Mouse (Mus musculus) embryonic facial prominence, embryonic 10.5 days (tissue): Measurements from ENCODE around the gene Cyp2w1. TPM values are rescaled to one million over a fixed set of nuclear protein-coding genes. Genes with fewer than 3 reads are reported as not detected.
A peak's percentile ranks its signal among the peaks of the same experiment; 100 is the strongest.
"Not testable (repeated sequence)": the region's sequence is repeated elsewhere in the genome, so short reads cannot be mapped to it uniquely, and the experiment has no call there.

ENCODE experiments used
- DNase-seq: peaks from one replicate; pipeline ENCODE4 v3.0.0-alpha.2; 2017; ENCODE audit warnings: low spot score
- H3K27ac ChIP-seq: fragments of 300-500 bp; sonication (generic); replicated peaks from 2 replicates; pipeline ENCODE4 v1.5.1; 2016; ENCODE audit warnings: mild to moderate bottlenecking
- H3K27me3 ChIP-seq: fragments of 300-500 bp; sonication (generic); replicated peaks from 2 replicates; pipeline ENCODE4 v1.6.1; 2016; ENCODE audit warnings: low read depth, mild to moderate bottlenecking; ENCODE audit not compliant: poor library complexity, severe bottlenecking
- H3K36me3 ChIP-seq: fragments of 300-500 bp; sonication (generic); replicated peaks from 2 replicates; pipeline ENCODE4 v1.6.1; 2016; ENCODE audit warnings: mild to moderate bottlenecking, moderate library complexity
- H3K4me1 ChIP-seq: fragments of 300-500 bp; sonication (generic); 2 replicates; pipeline ENCODE4 v1.6.1; 2016
- H3K4me3 ChIP-seq: fragments of 300-500 bp; sonication (generic); 2 replicates; pipeline ENCODE4 v1.5.1; 2016; ENCODE audit warnings: mild to moderate bottlenecking, moderate library complexity
- H3K9me3 ChIP-seq: fragments of 300-500 bp; sonication (generic); 2 replicates; pipeline ENCODE4 v1.6.1; 2016; ENCODE audit warnings: mild to moderate bottlenecking
- WGBS: fragments of 180-500 bp; shearing (Covaris S2); methylation state at CpG from one replicate; pipeline ENCODE4 v1.1.7; 2016; 5-methylcytosine and 5-hydroxymethylcytosine counted together
- polyA plus RNA-seq: library from polyadenylated mRNA; unstranded; fragments of >200 nt; fragmentation: Nextera tagmentation; extraction: Ambion mirVana; gene quantifications from 2 replicates; pipeline ENCODE4 v1.2.1, GENCODE M21; 2016

The Cyp2w1 gene
- polyA plus RNA-seq, 1 experiment from 2014 or later = not detected

DNA sequence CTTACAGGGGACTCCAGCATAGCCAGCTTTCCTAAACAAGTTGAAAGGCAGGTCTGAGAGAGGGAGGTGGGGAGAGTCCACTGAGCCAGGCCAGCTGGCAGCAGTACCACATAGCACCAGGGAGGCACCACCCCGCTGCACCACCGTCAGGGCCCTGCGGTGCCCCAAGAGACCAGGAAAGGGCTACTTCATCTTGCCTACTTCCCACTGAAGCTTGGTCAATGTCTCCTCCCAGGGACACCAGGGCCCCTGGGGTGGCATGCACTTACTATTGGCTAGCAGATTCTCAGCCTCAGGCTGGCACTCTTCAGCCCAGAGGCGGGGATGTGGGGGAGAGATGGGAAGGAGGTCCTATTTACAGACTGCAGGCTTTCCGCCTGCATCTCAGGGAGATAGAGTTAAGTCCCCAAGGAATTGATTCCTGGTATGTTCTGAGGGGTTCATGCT is 28.3 kb upstream of the Cyp2w1 start:
- Histone ChIP-seq H3K4me3 (no peak overlapping the region), H3K27me3 (peaks cover 67% of the 10 kb centered on the region), H3K9me3 (no peaks in the 10 kb centered on the region), H3K36me3 (no peaks in the 10 kb centered on the region), H3K4me1 (peaks cover 24% of the 10 kb centered on the region), H3K27ac (no peak overlapping the region)
- 63% methylated on average over 5 of the region's 5 CpGs for WGBS
- DNase-seq = no peak

DNA sequence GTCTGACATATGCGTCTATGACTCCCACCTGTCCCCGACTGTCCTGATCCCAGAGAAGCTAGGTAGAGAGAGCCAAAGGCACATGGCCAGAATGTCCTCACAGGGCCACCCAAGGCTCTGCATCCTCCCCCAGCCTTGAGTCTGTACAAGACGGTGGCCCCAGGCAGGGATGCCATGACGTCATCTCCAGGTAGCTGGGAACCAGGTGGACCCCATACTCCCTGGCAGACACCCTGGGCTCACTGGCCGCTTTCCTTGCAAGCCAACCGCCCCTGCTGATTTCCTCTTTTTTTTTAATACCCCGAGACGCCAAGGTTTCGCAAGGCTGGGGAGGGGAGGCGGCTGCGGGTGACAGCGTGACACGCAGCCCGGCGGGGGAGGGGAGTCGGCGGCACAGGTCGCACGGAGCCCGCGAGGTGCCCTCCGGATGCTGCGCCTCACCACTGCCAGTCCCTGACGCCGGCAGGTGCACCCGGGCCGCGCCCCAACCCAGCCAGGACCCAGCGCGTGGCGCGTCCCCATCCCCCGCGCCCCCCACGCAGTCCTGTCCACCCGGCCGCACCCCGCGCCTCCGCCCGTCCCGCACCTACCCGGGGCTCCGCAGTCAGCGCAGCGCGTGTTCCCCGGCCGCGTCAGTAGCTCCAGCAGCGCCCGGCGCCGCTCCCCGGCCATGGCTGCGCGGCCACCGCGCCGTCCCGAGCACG is 27.6 kb upstream of the Cyp2w1 start:
- Histone ChIP-seq H3K27ac (peak overlapping the region; percentile 54), H3K36me3 (no peaks in the 10 kb centered on the region), H3K4me1 (peaks cover 24% of the 10 kb centered on the region), H3K27me3 (peaks cover 67% of the 10 kb centered on the region), H3K4me3 (peak overlapping the region; percentile 75), H3K9me3 (no peaks in the 10 kb centered on the region)
- peak; percentile 32 for DNase-seq
- WGBS = 4% methylated on average over 62 of the region's 62 CpGs

DNA sequence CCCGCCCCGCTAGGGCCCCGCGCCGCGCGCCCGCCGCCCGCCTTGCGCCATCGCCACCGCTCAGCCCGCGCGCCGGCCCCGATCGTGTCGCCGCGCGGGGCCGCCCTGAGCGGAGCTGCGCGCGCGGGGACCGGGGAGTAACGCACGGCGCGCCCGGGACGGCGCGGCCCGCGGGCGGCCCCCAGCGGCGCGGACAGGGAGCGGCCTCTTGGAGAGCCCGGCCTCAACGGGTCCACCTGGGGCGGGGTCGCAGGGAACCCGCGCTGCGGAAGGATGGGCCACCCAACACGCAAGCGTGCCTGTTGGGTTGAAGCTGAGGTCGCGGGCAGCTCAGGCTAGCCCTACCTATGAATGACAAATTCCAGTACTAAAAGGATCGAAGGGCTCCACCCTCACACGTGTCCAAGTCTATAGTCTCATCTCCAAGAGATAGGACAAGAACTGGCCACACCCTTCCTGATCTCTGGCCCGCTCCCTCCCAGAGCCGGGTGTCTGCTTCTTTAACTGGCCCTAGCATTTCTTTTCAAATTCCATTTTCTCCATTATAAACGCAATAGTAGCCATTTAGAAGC is 26.9 kb upstream of the Cyp2w1 start, which contains the start of gene Adap1:
Gene Adap1, minus strand, starts transcription at position 228 of the 572 bp plus-strand sequence.
- Histone ChIP-seq H3K27me3 (peaks cover 64% of the 10 kb centered on the region), H3K27ac (peak within 1 kb of the TSS; percentile 54), H3K9me3 (no peaks in the 10 kb centered on the region), H3K4me1 (peaks cover 24% of the 10 kb centered on the region), H3K36me3 (no peaks in the 10 kb centered on the region), H3K4me3 (peak within 1 kb of the TSS; percentile 75)
- DNase-seq = peak; percentile 67
- WGBS = 4% methylated on average over 61 of the region's 61 CpGs

DNA sequence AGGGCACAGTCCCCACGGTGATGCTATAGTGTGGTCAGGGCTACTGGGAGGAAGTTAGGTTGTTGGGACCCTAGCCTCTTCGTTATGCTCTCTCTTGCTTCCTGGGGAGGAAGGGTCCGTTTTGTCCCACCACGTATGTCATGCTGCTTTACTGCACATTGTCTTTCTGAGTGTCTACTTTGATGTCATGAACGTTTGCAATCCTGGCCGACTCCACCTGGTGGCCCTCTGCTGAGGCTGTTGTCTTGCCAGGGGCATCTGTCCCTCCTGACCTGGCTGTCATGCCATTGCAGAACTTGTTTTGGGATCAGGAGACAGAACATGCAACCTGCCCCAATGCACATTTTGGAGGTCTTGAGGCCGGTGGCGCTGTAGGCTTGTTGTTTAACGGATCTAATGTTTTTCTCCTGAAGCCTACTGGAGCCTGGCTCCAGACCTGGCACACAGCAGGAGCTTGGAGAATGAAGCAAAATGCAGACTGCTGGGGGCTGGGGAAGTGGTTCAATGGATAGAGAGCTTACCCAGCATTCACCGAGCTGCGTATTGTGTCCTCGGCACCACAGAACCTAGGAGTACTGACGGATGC is 26.2 kb upstream of the Cyp2w1 start:
- Histone ChIP-seq H3K9me3 (no peaks in the 10 kb centered on the region), H3K27me3 (peaks cover 58% of the 10 kb centered on the region), H3K4me3 (no peak overlapping the region), H3K36me3 (no peaks in the 10 kb centered on the region), H3K4me1 (peaks cover 24% of the 10 kb centered on the region), H3K27ac (no peak overlapping the region)
- 67% methylated on average over 13 of the region's 13 CpGs for WGBS
- DNase-seq = no peak

DNA sequence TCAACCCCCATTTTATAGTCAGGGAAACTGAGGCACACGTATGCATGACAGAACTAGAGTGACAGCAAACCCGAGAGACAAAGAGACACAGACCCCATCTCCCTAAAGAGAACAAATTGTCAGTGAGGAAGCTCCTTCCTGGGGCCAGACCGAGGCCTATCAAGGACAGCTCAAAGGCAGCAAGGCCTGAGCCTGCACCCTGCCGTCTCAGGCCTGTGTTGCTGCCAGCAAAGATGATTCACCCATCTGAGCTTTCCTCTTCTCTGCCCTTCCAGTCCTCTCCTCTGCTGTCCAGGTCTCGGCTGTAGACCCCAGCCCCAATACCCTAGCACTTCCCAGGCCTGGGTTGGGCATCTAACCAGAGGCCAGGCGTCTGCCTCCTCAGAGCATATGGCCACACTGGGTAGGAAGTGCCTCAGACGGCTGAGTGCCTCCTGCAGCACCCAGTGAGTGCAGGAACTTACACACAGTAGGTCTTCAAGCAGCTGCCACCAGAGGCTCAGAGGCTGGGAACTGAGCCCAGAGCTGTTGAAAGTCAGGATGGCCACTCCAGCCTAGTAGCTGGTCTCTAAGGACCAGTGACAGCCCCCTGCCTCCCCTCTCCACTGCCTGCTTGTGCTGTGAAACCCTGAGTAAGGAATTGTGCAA is 25.3 kb upstream of the Cyp2w1 start:
- Histone ChIP-seq H3K36me3 (no peaks in the 10 kb centered on the region), H3K27ac (no peak overlapping the region), H3K4me3 (no peak overlapping the region), H3K4me1 (peaks cover 29% of the 10 kb centered on the region), H3K9me3 (no peaks in the 10 kb centered on the region), H3K27me3 (peaks cover 57% of the 10 kb centered on the region)
- DNase-seq = no peak
- 70% methylated on average over 7 of the region's 7 CpGs for WGBS

DNA sequence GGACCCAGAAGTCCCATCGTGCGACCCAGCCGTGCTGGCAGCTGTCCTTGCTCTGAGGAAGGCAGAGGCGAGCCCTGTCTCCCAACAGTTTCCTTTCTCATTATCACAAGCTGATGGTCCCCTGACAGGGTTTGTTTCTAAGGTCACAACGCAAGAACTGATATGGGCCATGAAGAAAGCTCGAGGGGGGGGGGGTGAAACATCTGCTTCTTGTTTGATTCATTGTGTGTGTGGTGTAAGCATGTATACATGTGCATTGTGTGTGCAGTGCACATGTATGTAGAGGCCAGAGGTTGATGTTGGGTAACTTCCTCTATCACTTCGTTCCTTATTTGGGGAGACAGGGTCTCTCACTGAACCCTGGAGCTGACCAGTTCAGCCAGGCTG is 24.8 kb upstream of the Cyp2w1 start:
- Histone ChIP-seq H3K27me3 (peaks cover 52% of the 10 kb centered on the region), H3K27ac (no peak overlapping the region), H3K4me3 (no peak overlapping the region), H3K4me1 (peaks cover 27% of the 10 kb centered on the region), H3K36me3 (no peaks in the 10 kb centered on the region), H3K9me3 (no peaks in the 10 kb centered on the region)
- WGBS = 71% methylated on average over 7 of the region's 7 CpGs
- no peak for DNase-seq

DNA sequence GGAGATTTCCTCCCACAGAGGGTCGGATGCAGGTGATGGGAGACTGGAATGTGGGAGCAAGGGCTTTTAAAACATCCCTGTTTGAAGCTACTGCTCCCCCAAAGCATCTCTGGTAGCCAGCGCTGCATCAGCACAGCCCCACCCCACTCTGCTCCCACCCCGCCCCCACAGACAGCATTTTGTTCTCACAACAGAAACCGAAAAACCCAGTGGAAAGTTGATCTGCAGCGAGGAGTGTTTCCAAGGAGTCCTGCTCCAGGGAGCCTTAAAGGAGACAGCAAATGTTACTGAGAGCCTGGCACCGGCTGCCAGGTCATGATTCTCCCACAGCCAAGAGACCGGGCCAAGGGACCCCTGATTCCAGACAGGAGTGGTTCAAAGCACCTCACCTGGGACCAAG is 21.7 kb upstream of the Cyp2w1 start:
- no peak overlapping the region for H3K27ac ChIP-seq
- WGBS = 77% methylated on average over 7 of the region's 7 CpGs
- peaks cover 20% of the 10 kb centered on the region for H3K27me3 ChIP-seq
- peaks cover 15% of the 10 kb centered on the region for H3K36me3 ChIP-seq
- no peak for DNase-seq
- H3K4me1 ChIP-seq = peaks cover 5% of the 10 kb centered on the region
- no peak overlapping the region for H3K4me3 ChIP-seq
- no peaks in the 10 kb centered on the region for H3K9me3 ChIP-seq

DNA sequence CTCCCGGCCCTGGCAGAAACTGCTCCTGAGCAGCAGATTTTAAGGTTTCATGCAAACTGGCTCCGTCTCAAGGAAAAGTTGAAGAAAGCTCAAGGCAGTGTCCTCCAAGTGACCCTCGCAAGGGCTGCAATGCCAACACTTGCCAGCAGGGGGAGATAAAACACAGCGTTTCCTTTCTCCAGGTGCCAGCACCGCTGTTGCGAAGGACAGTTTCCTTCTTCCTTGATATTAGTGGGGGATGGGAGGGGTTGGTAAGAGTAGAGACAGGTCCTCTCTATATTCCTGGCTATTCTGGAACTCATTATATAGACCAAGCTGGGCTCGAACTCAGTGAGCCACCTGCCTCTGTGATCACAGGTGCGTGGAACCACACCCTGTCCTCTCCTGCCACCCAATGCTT is 20.7 kb upstream of the Cyp2w1 start:
- Histone ChIP-seq H3K4me1 (peaks cover 5% of the 10 kb centered on the region), H3K4me3 (no peak overlapping the region), H3K36me3 (peaks cover 24% of the 10 kb centered on the region), H3K9me3 (no peaks in the 10 kb centered on the region), H3K27ac (no peak overlapping the region), H3K27me3 (peaks cover 11% of the 10 kb centered on the region)
- 24% methylated on average over 8 of the region's 8 CpGs for WGBS
- DNase-seq = peak; percentile 84

DNA sequence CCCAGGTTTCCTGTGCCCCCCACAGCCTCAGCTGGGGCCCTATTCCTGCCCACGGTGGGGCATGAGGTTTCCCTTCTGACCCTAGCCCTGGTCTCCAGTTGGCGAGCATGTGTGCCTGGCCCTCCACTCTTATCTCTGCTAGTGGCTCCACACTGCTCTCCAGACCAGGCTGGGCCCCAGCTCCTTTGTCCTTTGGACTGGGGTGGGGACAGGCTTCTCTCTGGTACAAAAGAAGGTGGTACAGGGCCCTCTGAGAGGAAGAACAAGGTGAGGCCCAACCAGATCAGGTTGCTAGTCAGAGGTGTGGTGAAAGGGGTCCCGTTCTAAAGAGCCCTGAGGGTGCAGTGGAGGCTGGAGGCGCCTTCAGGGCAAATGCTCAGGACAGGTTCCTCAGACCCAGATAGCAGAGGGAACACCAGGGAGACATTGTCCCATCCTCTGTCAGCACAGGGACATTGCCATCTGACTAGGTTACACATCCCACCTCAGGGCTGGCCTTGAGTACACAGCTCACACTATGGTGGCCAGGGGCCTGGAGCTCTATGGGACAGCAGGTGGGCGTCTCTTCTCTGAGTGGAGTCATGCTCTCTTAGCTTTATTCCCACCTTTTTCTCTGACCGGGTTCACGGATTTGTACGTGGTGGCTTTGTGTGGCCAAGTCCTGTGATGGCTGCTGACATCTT is 19.7 kb upstream of the Cyp2w1 start:
- no peak for DNase-seq
- H3K27ac ChIP-seq = no peak overlapping the region; the same call in 1 of the 2 replicates
- 85% methylated on average over 8 of the region's 8 CpGs for WGBS
- no peak overlapping the region for H3K4me3 ChIP-seq
- peaks cover under 1% of the 10 kb centered on the region for H3K27me3 ChIP-seq
- H3K4me1 ChIP-seq = peaks cover 5% of the 10 kb centered on the region
- H3K36me3 ChIP-seq = peaks cover 34% of the 10 kb centered on the region
- no peaks in the 10 kb centered on the region for H3K9me3 ChIP-seq

DNA sequence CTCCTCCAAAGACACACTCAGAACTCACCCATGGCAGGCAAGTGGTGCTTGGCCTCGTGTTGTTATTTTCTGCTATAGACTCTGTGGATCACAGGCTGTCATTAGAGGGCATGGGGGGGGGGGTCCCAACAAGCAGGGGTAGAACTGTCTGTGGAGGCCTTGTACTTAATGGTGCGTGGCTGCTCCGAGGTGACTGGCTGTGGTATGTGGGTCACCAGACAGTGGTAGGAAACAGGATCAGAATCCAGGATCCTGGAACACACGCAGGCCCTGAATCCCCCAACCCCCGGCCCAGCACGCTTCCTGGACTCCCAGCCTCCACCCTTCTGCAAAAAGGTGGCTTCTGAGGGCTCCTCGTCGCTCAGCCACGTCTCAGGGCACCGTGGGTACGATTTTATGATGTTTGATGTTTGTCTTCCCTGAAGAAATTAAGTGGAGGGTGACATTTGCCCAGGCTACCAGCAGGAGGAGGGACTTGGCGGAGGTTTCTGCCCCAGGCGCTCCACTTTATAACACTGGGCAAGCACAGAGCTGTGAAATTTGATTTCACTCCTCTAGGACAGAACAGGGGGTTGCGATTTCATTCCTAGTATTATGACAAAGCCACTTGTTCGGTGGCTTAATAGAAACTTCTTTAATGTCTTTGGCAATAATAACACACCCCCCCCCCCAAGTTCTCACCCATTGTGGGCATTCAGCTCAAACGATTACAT is 19.0 kb upstream of the Cyp2w1 start:
- Histone ChIP-seq H3K4me1 (peaks cover 5% of the 10 kb centered on the region), H3K27ac (no peak overlapping the region), H3K4me3 (no peak overlapping the region), H3K9me3 (no peaks in the 10 kb centered on the region), H3K27me3 (no peaks in the 10 kb centered on the region; the same call in 1 of the 2 replicates), H3K36me3 (peaks cover 41% of the 10 kb centered on the region)
- WGBS = 84% methylated on average over 16 of the region's 16 CpGs
- no peak for DNase-seq

DNA sequence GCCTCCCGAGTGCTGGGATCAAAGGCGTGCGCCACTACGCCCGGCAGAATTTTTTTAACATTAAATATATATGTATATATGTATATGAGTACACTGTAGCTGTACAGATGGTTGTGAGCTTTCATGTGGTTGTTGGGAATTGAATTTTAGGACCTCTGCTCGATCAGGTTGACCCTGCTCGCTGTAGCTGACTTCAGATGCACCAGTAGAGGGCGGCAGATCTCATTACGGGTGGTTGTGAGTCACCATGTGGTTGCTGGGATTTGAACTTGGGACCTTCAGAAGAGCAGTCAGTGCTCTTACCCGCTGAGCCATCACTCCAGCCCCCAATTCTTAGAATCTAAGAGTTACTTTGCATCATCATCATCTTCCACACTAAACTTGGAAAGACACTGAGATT is 18.0 kb upstream of the Cyp2w1 start:
- not testable (repeated sequence) for H3K4me3 ChIP-seq, H3K4me1 ChIP-seq
- 84% methylated on average over 10 of the region's 10 CpGs for WGBS

DNA sequence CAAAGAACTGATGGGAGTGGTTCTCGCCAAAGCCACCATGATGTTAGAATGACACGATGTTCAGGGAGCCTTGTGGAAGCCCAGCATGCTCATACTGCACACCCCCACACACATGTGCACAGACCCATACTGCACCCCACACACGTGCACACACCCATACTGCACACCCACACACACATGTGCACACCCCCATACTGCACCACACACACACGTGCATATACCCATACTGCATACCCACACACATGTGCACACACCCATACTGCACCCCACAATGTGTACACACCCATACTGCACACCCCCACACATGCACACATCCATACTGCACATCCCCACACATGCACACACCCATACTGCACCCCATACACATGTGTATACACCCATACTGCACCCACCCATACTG is 16.8 kb upstream of the Cyp2w1 start:
- Histone ChIP-seq H3K36me3 (peaks cover 63% of the 10 kb centered on the region), H3K27ac (no peak overlapping the region), H3K4me3 (no peak overlapping the region), H3K27me3 (no peaks in the 10 kb centered on the region), H3K4me1 (peaks cover 5% of the 10 kb centered on the region), H3K9me3 (no peaks in the 10 kb centered on the region)
- no peak for DNase-seq
- WGBS = 95% methylated on average over 4 of the region's 4 CpGs

More for the DNA sequence above, 18.0 kb upstream of the Cyp2w1 start:
- peaks cover 50% of the 10 kb centered on the region for H3K36me3 ChIP-seq
- H3K27ac ChIP-seq, H3K9me3 ChIP-seq, H3K27me3 ChIP-seq, DNase-seq: not testable (repeated sequence)
